In genomic region chr4:123605948-123606347, GRCm38 (mm10) we compare ENCODE assay signal across 14 mouse cellular contexts.
A peak's percentile ranks its signal among the peaks of the same experiment; 100 is the strongest.
DNase-seq lines count a peak whose midpoint lies in the region; ATAC-seq lines count a peak whose summit lies in the region.
"Had no signal": no experiment of that assay in that cellular context is flagged by ENCODE, and none has a peak within 500 bp of the region (broad histone marks: within the 10 kb centered on the region; RNA-seq: fewer than 3 reads in every experiment).

No protein-coding gene starts in this region.

- no peak overlapping the region for H3K27ac ChIP-seq in heart, embryonic 12.5 days (ENCODE audit: poor library complexity, severe bottlenecking)
- H3K27ac ChIP-seq in midbrain, embryonic 16.5 days (ENCODE audit: low read length), result no peak overlapping the region
- no peak overlapping the region for H3K27ac ChIP-seq in midbrain, embryonic 13.5 days
- H3K27ac ChIP-seq: intestine, embryonic 15.5 days; left cerebral cortex, adult 2 months; limb, embryonic 15.5 days had no signal

- ATAC-seq in heart, embryonic 12.5 days (ENCODE audit: insufficient number of reproducible peaks, low FRiP score), result no peak; the same call in 1 of the 2 replicates
- 0 out of 2 replicates have a peak, but pooled peaks have one; percentile 44 for ATAC-seq in midbrain, embryonic 16.5 days
- ATAC-seq in midbrain, embryonic 13.5 days, result no peak
- ATAC-seq in megakaryocyte progenitor cell, adult 5-6 weeks (replicated peaks; ENCODE audit: poor library complexity), result no peak

- no peak overlapping the region for H3K9ac ChIP-seq in heart, embryonic 12.5 days
- no peak overlapping the region for H3K9ac ChIP-seq in midbrain, embryonic 16.5 days (ENCODE audit: low read depth, low read length)
- no peak overlapping the region for H3K9ac ChIP-seq in midbrain, embryonic 13.5 days (replicated peaks)
- H3K9ac ChIP-seq: intestine, embryonic 15.5 days; limb, embryonic 15.5 days had no signal

- peak overlapping the region; percentile 24; the same call in 1 of the 2 replicates for H3K4me2 ChIP-seq in heart, embryonic 12.5 days
- H3K4me2 ChIP-seq in midbrain, embryonic 16.5 days (ENCODE audit: low read length), result no peak overlapping the region
- no peak overlapping the region for H3K4me2 ChIP-seq in midbrain, embryonic 13.5 days (replicated peaks)
- H3K4me2 ChIP-seq: intestine, embryonic 15.5 days; limb, embryonic 15.5 days had no signal

- no peak overlapping the region for H3K4me3 ChIP-seq in heart, embryonic 12.5 days
- no peak overlapping the region for H3K4me3 ChIP-seq in midbrain, embryonic 16.5 days (ENCODE audit: low read depth, low read length)
- H3K4me3 ChIP-seq in midbrain, embryonic 13.5 days (replicated peaks), result no peak overlapping the region
- H3K4me3 ChIP-seq: intestine, embryonic 15.5 days; left cerebral cortex, adult 2 months; limb, embryonic 15.5 days had no signal

- peaks cover 5% of the 10 kb centered on the region; the same call in 1 of the 2 replicates for H3K9me3 ChIP-seq in heart, embryonic 12.5 days (replicated peaks)
- no peaks in the 10 kb centered on the region for H3K9me3 ChIP-seq in midbrain, embryonic 16.5 days (replicated peaks; ENCODE audit: control insufficient read depth, low read length, poor library complexity, severe bottlenecking)
- H3K9me3 ChIP-seq in midbrain, embryonic 13.5 days, result no peaks in the 10 kb centered on the region
- H3K9me3 ChIP-seq: intestine, embryonic 15.5 days; limb, embryonic 15.5 days had no signal

- H3K36me3 ChIP-seq in heart, embryonic 12.5 days, result peaks cover 6% of the 10 kb centered on the region; the same call in 1 of the 2 replicates
- H3K36me3 ChIP-seq in midbrain, embryonic 16.5 days (ENCODE audit: control insufficient read depth, insufficient read depth, low read length), result no peaks in the 10 kb centered on the region
- 0 out of 2 replicates have a peak, but pooled peaks cover 4% of the 10 kb centered on the region for H3K36me3 ChIP-seq in midbrain, embryonic 13.5 days
- H3K36me3 ChIP-seq: intestine, embryonic 15.5 days; limb, embryonic 15.5 days had no signal

- 27% methylated on average over 5 of the region's 5 CpGs for WGBS in heart, embryonic 12.5 days
- 46% methylated on average over 5 of the region's 5 CpGs for WGBS in midbrain, embryonic 16.5 days
- WGBS in midbrain, embryonic 13.5 days, result 50% methylated on average over 5 of the region's 5 CpGs

- DNase-seq in heart, adult 8-10 months (ENCODE audit: low spot score), result no peak
- peak; percentile 43 for DNase-seq in kidney, postnatal 14 days
- DNase-seq in kidney, adult 8-10 months, result no peak
- DNase-seq in lung, postnatal 36 days, result peak; percentile 48
- DNase-seq: adrenal gland, postnatal 10 days; cerebellum, postnatal 36 days; thymus, adult 2 months had no signal

- H3K4me1 ChIP-seq in heart, embryonic 12.5 days (replicated peaks), result peaks cover 20% of the 10 kb centered on the region
- H3K4me1 ChIP-seq in midbrain, embryonic 16.5 days (ENCODE audit: control insufficient read depth, insufficient read depth, low read length), result no peaks in the 10 kb centered on the region
- H3K4me1 ChIP-seq in midbrain, embryonic 13.5 days (replicated peaks), result peaks cover 24% of the 10 kb centered on the region
- H3K4me1 ChIP-seq: intestine, embryonic 15.5 days; limb, embryonic 15.5 days had no signal

- no peaks in the 10 kb centered on the region for H3K27me3 ChIP-seq in heart, embryonic 12.5 days (replicated peaks)
- H3K27me3 ChIP-seq in midbrain, embryonic 16.5 days (ENCODE audit: control insufficient read depth, insufficient read depth, low read depth, low read length), result no peaks in the 10 kb centered on the region
- no peaks in the 10 kb centered on the region for H3K27me3 ChIP-seq in midbrain, embryonic 13.5 days
- H3K27me3 ChIP-seq: intestine, embryonic 15.5 days; limb, embryonic 15.5 days had no signal

Comparison
In these comparisons a context has a peak if more than half of its experiments do, and no peak if none do; other contexts are left out.
1. DNase-seq: peak in kidney, postnatal 14 days (single experiment) and lung, postnatal 36 days (single experiment); none in heart, adult 8-10 months (single experiment) and kidney, adult 8-10 months (0 of 2).